Mouse (Mus musculus): Measurements from ENCODE around the gene Ints3.

- TF ChIP-seq CTCF (IDR thresholded peaks at IDR 0.05; ENCODE audit: low read depth) (no peak), EP300 (optimal IDR thresholded peaks at IDR 0.05) (no peak)
Measured at GRCm38 (mm10) chr3:90375562-90376246, 57.7 kb downstream of the Ints3 start.

Data from stomach, postnatal 0 days (tissue).